Mouse (Mus musculus) erythroblast, embryonic 14.5 days (primary cell): ENCODE data around the gene Fuca1. TPM values are rescaled to one million over a fixed set of nuclear protein-coding genes. Genes with fewer than 3 reads are reported as not detected.

Source experiments
- H3K27me3 ChIP-seq: 2 replicates; pipeline ENCODE4 v1.6.1; 2012; ENCODE audit warnings: inconsistent platforms; ENCODE audit not compliant: control insufficient read depth
- H3K36me3 ChIP-seq: 2 replicates; pipeline ENCODE4 v1.6.1; 2012; ENCODE audit warnings: mild to moderate bottlenecking, inconsistent platforms; ENCODE audit not compliant: control insufficient read depth
- H3K4me1 ChIP-seq: 2 replicates; pipeline ENCODE4 v1.6.1; 2012; ENCODE audit warnings: inconsistent platforms; ENCODE audit not compliant: control insufficient read depth
- H3K4me3 ChIP-seq: replicated peaks from 2 replicates; pipeline ENCODE3; 2012; ENCODE audit warnings: moderate library complexity, mild to moderate bottlenecking, inconsistent platforms
- H3K9me3 ChIP-seq: 2 replicates; pipeline ENCODE4 v1.6.1; 2012; ENCODE audit warnings: low read length, inconsistent platforms, mixed read lengths; ENCODE audit not compliant: control insufficient read depth
- GATA1 ChIP-seq: IDR thresholded peaks from 2 replicates; pipeline ENCODE4 v1.6.1; 2012; ENCODE audit warnings: low read length, inconsistent platforms, mixed read lengths
- TAL1 ChIP-seq: IDR thresholded peaks from 3 replicates; pipeline ENCODE4 v1.6.1; 2012; ENCODE audit warnings: low read length, inconsistent platforms, mixed read lengths
- polyA plus RNA-seq: library from polyadenylated mRNA; stranded (reverse); fragments of >175 nt; gene quantifications from 2 replicates; pipeline ENCODE4 v1.2.3, GENCODE M21; 2012

Gene Fuca1
- polyA plus RNA-seq, 1 experiment = 0.54 TPM

GRCm38 (mm10) chr4:135943389-135943788, 22.9 kb downstream of the Fuca1 start:
- no peak for TF ChIP-seq TAL1
- no peak for TF ChIP-seq GATA1
- Histone ChIP-seq H3K4me3 (no peak overlapping the region), H3K9me3 (no peaks in the 10 kb centered on the region), H3K36me3 (peaks cover 27% of the 10 kb centered on the region), H3K4me1 (peaks cover 47% of the 10 kb centered on the region), H3K27me3 (no peaks in the 10 kb centered on the region)

GRCm38 (mm10) chr4:135945706-135946105, 25.2 kb downstream of the Fuca1 start:
- Histone ChIP-seq H3K27me3 (no peaks in the 10 kb centered on the region), H3K4me3 (peak overlapping the region; percentile 73), H3K9me3 (no peaks in the 10 kb centered on the region), H3K4me1 (peaks cover 46% of the 10 kb centered on the region), H3K36me3 (peaks cover 28% of the 10 kb centered on the region)
- TF ChIP-seq TAL1 = no peak
- no peak for TF ChIP-seq GATA1

GRCm38 (mm10) chr4:135946278-135946658, 25.7 kb downstream of the Fuca1 start, which contains the start of gene Hmgcl:
Gene Hmgcl (plus strand): TSS chr4:135946448.
- peak within 1 kb of the TSS; percentile 73 for H3K4me3 ChIP-seq
- H3K27me3 ChIP-seq = no peaks in the 10 kb centered on the region
- H3K36me3 ChIP-seq = peaks cover 30% of the 10 kb centered on the region
- H3K4me1 ChIP-seq = peaks cover 46% of the 10 kb centered on the region
- TF ChIP-seq TAL1 = no peak
- TF ChIP-seq GATA1 = no peak
- peaks cover 2% of the 10 kb centered on the region for H3K9me3 ChIP-seq

- Histone ChIP-seq H3K4me3 (peak overlapping the region; percentile 73), H3K27me3 (no peaks in the 10 kb centered on the region), H3K9me3 (peaks cover 7% of the 10 kb centered on the region), H3K36me3 (peaks cover 35% of the 10 kb centered on the region), H3K4me1 (peaks cover 46% of the 10 kb centered on the region)
- TF ChIP-seq TAL1 (no peak), GATA1 (no peak)
These were observed 26.2 kb downstream of the Fuca1 start for GRCm38 (mm10) chr4:135946659-135947301.

DNA sequence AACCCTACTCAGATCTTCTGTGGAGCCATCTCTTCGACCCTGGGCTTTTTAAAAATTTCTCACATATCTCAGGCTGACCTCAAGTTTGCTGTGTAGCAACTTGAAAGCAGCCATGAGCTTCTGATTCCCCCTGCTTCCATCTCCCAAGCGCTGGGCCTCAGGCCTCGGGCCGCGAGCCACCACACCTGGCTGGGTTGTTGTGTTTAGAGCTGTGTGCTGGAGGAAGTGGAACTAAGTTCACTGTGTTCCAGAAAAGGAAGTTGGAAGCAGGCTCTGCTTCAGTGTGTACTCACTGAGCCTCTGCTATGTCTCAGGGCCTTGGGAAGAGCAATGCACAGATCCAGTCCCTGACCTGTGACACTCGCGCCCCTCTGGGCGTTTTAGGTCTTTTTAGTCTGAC, 27.6 kb downstream of the Fuca1 start:
- Histone ChIP-seq H3K4me3 (peak overlapping the region; percentile 14), H3K4me1 (peaks cover 52% of the 10 kb centered on the region), H3K27me3 (no peaks in the 10 kb centered on the region), H3K36me3 (peaks cover 46% of the 10 kb centered on the region), H3K9me3 (peaks cover 16% of the 10 kb centered on the region)
- TF ChIP-seq TAL1 (no peak), GATA1 (no peak)

GRCm38 (mm10) chr4:135949475-135949874, 28.9 kb downstream of the Fuca1 start:
- peaks cover 16% of the 10 kb centered on the region for H3K9me3 ChIP-seq
- peaks cover 54% of the 10 kb centered on the region for H3K4me1 ChIP-seq
- H3K27me3 ChIP-seq = no peaks in the 10 kb centered on the region
- TF ChIP-seq GATA1 = no peak
- no peak for TF ChIP-seq TAL1
- H3K36me3 ChIP-seq = peaks cover 56% of the 10 kb centered on the region
- H3K4me3 ChIP-seq = no peak overlapping the region

DNA sequence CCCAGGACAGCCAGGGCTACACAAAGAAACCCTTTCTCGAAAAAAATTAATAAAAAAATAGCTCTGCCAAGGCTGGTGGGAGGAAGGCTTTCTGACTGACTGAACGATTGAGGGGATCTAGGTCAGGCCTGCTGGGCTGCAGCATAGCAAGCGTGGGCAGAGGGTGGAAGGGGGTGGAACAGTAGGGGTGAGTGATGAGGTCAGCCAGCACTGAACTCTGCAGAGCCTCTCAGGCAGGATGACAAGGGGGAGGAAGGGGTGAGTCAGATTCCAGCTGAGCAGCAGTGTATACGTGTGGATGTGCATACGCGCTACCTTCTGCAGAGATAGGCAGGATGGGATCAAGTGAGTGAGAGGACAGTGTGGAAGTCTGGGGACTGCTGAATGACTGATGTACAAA, 29.4 kb downstream of the Fuca1 start:
- no peaks in the 10 kb centered on the region for H3K27me3 ChIP-seq
- H3K36me3 ChIP-seq = peaks cover 61% of the 10 kb centered on the region
- TF ChIP-seq GATA1 = no peak
- TF ChIP-seq TAL1 = no peak
- peaks cover 16% of the 10 kb centered on the region for H3K9me3 ChIP-seq
- no peak overlapping the region for H3K4me3 ChIP-seq
- H3K4me1 ChIP-seq = peaks cover 58% of the 10 kb centered on the region

DNA sequence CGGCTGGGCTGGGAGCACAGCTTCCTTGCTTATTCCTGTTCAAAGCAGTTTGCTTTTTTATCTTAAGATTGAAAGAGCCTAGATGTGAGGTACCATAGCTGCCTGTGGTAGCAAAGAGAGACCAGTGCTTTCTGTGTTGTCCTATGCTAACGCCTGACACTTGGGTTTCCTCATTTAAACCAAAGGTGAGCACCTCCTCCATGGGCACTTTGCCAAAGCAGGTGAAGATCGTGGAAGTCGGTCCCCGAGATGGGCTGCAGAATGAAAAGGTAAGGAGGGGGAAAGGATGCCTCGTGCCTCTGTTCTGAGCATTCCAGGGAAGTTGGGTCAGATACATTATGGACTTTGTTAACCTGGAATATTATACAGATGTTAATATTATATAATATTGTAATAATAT, 29.8 kb downstream of the Fuca1 start:
- Histone ChIP-seq H3K4me1 (peaks cover 57% of the 10 kb centered on the region), H3K9me3 (peaks cover 16% of the 10 kb centered on the region), H3K36me3 (peaks cover 65% of the 10 kb centered on the region), H3K4me3 (no peak overlapping the region), H3K27me3 (no peaks in the 10 kb centered on the region)
- TF ChIP-seq TAL1 (no peak), GATA1 (no peak)

- peaks cover 77% of the 10 kb centered on the region for H3K36me3 ChIP-seq
These were observed 31.0 kb downstream of the Fuca1 start for GRCm38 (mm10) chr4:135951505-135951904.

More at GRCm38 (mm10) chr4:135951505-135951904, 31.0 kb downstream of the Fuca1 start:
- TF ChIP-seq TAL1 (no peak), GATA1 (no peak)
- Histone ChIP-seq H3K4me1 (peaks cover 48% of the 10 kb centered on the region), H3K4me3 (no peak overlapping the region), H3K27me3 (no peaks in the 10 kb centered on the region), H3K9me3 (peaks cover 16% of the 10 kb centered on the region)
